Mouse (Mus musculus): ENCODE results near the gene Rabgef1.

GRCm38 (mm10) chr5:130204560-130204959 lies 33.0 kb downstream of the Rabgef1 start:
- no peak for TF ChIP-seq POLR2A (IDR thresholded peaks at IDR 0.05; ENCODE audit: control insufficient read depth, extremely low read depth, insufficient read depth, low read length, poor library complexity)
- TF ChIP-seq CTCF (IDR thresholded peaks at IDR 0.05; ENCODE audit: borderline replicate concordance, control insufficient read depth, extremely low read depth, insufficient read depth, low read length, poor library complexity): no peak

Measured in thymus, adult 2 months (tissue).